Mouse (Mus musculus) MEL (cell line): ENCODE measurements at regions not wholly inside any gene's neighbourhood (a gene's known extent, or its start where the extent isn't known, plus 50 kb on each side); places are given as distances from the start of the nearest gene placed in this dataset.

Experiments used
- DNase-seq: peaks from one replicate; pipeline ENCODE4 v3.0.0; 2011; ENCODE audit warnings: low read depth, low spot score
- H3K27ac ChIP-seq: 2 replicates; pipeline ENCODE4 v1.5.1; 2012; ENCODE audit warnings: low read depth, mild to moderate bottlenecking, control low read depth, low read length, moderate library complexity; ENCODE audit not compliant: control insufficient read depth
- H3K27me3 ChIP-seq, 2 experiments: fragments of 150-350 bp in 1 of 2; sonication (generic) in 1 of 2; 2 replicates each; pipeline ENCODE4 v1.6.1; 2012; ENCODE audit warnings: low read length in 2 of 2, mild to moderate bottlenecking in 2 of 2, improper control_type of control experiment in 1 of 2, moderate library complexity in 1 of 2; ENCODE audit not compliant: insufficient read depth in 2 of 2, control insufficient read depth in 1 of 2
- H3K36me3 ChIP-seq, 2 experiments: 2 replicates each; pipeline ENCODE4 v1.6.1; 2012 to 2014; ENCODE audit warnings: low read length in 2 of 2, improper control_type of control experiment in 1 of 2, inconsistent platforms in 1 of 2, mild to moderate bottlenecking in 1 of 2; ENCODE audit not compliant: insufficient read depth in 2 of 2, control insufficient read depth in 1 of 2
- H3K4me1 ChIP-seq, 2 experiments: fragments of 150-350 bp in 1 of 2; sonication (generic) in 1 of 2; 2 replicates each; pipeline ENCODE4 v1.6.1; 2012; ENCODE audit warnings: low read length in 2 of 2, improper control_type of control experiment in 1 of 2, mild to moderate bottlenecking in 1 of 2; ENCODE audit not compliant: insufficient read depth in 2 of 2, control insufficient read depth in 1 of 2
- H3K4me3 ChIP-seq, 2 experiments: fragments of 150-350 bp in 1 of 2; sonication (generic) in 1 of 2; 2 replicates each; pipeline ENCODE4 v1.5.1; 2012; ENCODE audit warnings: low read depth in 2 of 2, low read length in 2 of 2, mild to moderate bottlenecking in 2 of 2, moderate library complexity in 2 of 2, control low read depth in 1 of 2, improper control_type of control experiment in 1 of 2; ENCODE audit not compliant: control insufficient read depth in 1 of 2, insufficient read depth in 1 of 2
- H3K79me2 ChIP-seq: 2 replicates; pipeline ENCODE4 v1.6.1; 2012; ENCODE audit warnings: mild to moderate bottlenecking, low read length, moderate library complexity; ENCODE audit not compliant: control insufficient read depth, poor library complexity, insufficient read depth
- H3K9ac ChIP-seq: 2 replicates; pipeline ENCODE4 v1.6.1; 2012; ENCODE audit warnings: low read depth, mild to moderate bottlenecking, control low read depth, low read length, moderate library complexity; ENCODE audit not compliant: control insufficient read depth, poor library complexity, severe bottlenecking
- H3K9me3 ChIP-seq: fragments of 150-350 bp; sonication (generic); replicated peaks from 2 replicates; pipeline ENCODE4 v1.6.1; 2012; ENCODE audit warnings: mild to moderate bottlenecking, low read length, improper control_type of control experiment, moderate library complexity; ENCODE audit not compliant: insufficient read depth
- CHD1 ChIP-seq: IDR thresholded peaks from 2 replicates; pipeline ENCODE4 v1.6.1; 2012; ENCODE audit warnings: low read depth, mild to moderate bottlenecking, inconsistent platforms, low read length, improper control_type of control experiment
- CHD2 ChIP-seq: IDR thresholded peaks from 2 replicates; pipeline ENCODE4 v1.6.1; 2011; ENCODE audit warnings: low read length, improper control_type of control experiment
- CTCF ChIP-seq, 3 experiments: IDR thresholded peaks in 2 of 3; conservative IDR thresholded peaks in 1 of 3; 2 replicates each; pipeline ENCODE4 v1.5.1; 2011 to 2012; ENCODE audit warnings: low read length in 3 of 3, low read depth in 2 of 3, mild to moderate bottlenecking in 2 of 3, improper control_type of control experiment in 1 of 3, inconsistent platforms in 1 of 3, mixed read lengths in 1 of 3, moderate library complexity in 1 of 3; ENCODE audit not compliant: control insufficient read depth in 1 of 3, insufficient read depth in 1 of 3, poor library complexity in 1 of 3, severe bottlenecking in 1 of 3
- ELF1 ChIP-seq: IDR thresholded peaks from 2 replicates; pipeline ENCODE4 v1.6.1; 2014; ENCODE audit warnings: low read depth, mild to moderate bottlenecking, inconsistent platforms, low read length, improper control_type of control experiment, moderate library complexity
- MAFK ChIP-seq: IDR thresholded peaks from 2 replicates; pipeline ENCODE4 v1.6.1; 2011; ENCODE audit warnings: low read depth, mild to moderate bottlenecking, low read length, improper control_type of control experiment, borderline replicate concordance
- MAX ChIP-seq: IDR thresholded peaks from 2 replicates; pipeline ENCODE4 v1.6.1; 2011; ENCODE audit warnings: low read length, improper control_type of control experiment
- MAZ ChIP-seq: IDR thresholded peaks from 2 replicates; pipeline ENCODE4 v1.6.1; 2012; ENCODE audit warnings: low read depth, mild to moderate bottlenecking, inconsistent platforms, low read length, improper control_type of control experiment
- POLR2A ChIP-seq, 2 experiments: IDR thresholded peaks; 2 replicates each; pipeline ENCODE4 v1.6.1; 2011 to 2012; ENCODE audit warnings: low read length in 2 of 2, mild to moderate bottlenecking in 2 of 2, control low read depth in 1 of 2, improper control_type of control experiment in 1 of 2, low read depth in 1 of 2, moderate library complexity in 1 of 2; ENCODE audit not compliant: control insufficient read depth in 1 of 2, insufficient read depth in 1 of 2, poor library complexity in 1 of 2
- RCOR1 ChIP-seq: IDR thresholded peaks from 2 replicates; pipeline ENCODE4 v1.6.1; 2012; ENCODE audit warnings: low read depth, mild to moderate bottlenecking, inconsistent platforms, low read length, improper control_type of control experiment
- SIN3A ChIP-seq: IDR thresholded peaks from 2 replicates; pipeline ENCODE4 v1.6.1; 2012; ENCODE audit warnings: low read length, improper control_type of control experiment, inconsistent platforms
- TBP ChIP-seq: IDR thresholded peaks from 2 replicates; pipeline ENCODE4 v1.8.0; 2011; ENCODE audit warnings: low read depth, low read length, improper control_type of control experiment
- UBTF ChIP-seq: IDR thresholded peaks from 2 replicates; pipeline ENCODE4 v1.6.1; 2012; ENCODE audit warnings: low read depth, mild to moderate bottlenecking, inconsistent platforms, low read length, improper control_type of control experiment, moderate library complexity, borderline replicate concordance; ENCODE audit not compliant: insufficient read depth
- USF1 ChIP-seq: IDR thresholded peaks from 2 replicates; pipeline ENCODE4 v1.6.1; 2014; ENCODE audit warnings: low read depth, mild to moderate bottlenecking, inconsistent platforms, low read length, improper control_type of control experiment, moderate library complexity
- ZMIZ1 ChIP-seq: IDR thresholded peaks from 2 replicates; pipeline ENCODE4 v1.6.1; 2012; ENCODE audit warnings: low read depth, mild to moderate bottlenecking, inconsistent platforms, low read length, improper control_type of control experiment, moderate library complexity
- ZNF384 ChIP-seq: IDR thresholded peaks from 2 replicates; pipeline ENCODE4 v1.6.1; 2012; ENCODE audit warnings: low read depth, mild to moderate bottlenecking, inconsistent platforms, low read length, improper control_type of control experiment

DNA sequence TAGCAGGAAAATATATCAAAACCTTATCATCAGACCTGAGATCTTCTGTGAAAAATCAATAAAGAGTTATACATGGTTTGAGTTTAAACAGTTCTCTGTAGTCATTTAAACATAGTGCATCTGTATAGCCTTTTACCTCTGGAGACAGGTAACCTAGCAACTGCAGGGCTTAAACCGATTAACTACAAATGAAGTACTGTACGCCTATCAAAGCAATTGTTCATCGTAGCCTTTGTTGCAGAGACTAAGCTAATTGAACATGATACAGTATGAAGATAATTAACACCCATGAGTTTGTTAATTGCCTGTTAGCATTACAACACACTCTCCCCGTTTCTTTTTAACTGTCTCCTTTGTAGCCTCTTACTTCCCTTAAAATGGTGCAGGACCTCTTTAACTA, 128.2 kb downstream of the Lnpk start:
- Histone ChIP-seq H3K9me3 (no peaks in the 10 kb centered on the region), H3K27me3 (peaks cover 0 to 2% of the 10 kb centered on the region in 2 experiments; a peak in 2 of 4 replicates), H3K36me3 (no peaks in the 10 kb centered on the region), H3K27ac (no peak overlapping the region), H3K4me1 (no peaks in the 10 kb centered on the region), H3K9ac (no peak overlapping the region), H3K79me2 (no peaks in the 10 kb centered on the region), H3K4me3 (no peak overlapping the region)
- TF ChIP-seq TBP: no peak
- TF ChIP-seq RCOR1: no peak
- TF ChIP-seq USF1: no peak
- no peak for TF ChIP-seq ZMIZ1
- TF ChIP-seq MAZ: no peak
- no peak for TF ChIP-seq MAX
- no peak for TF ChIP-seq MAFK
- no peak for TF ChIP-seq CHD1
- TF ChIP-seq ZNF384: no peak
- TF ChIP-seq ELF1: no peak
- DNase-seq: no peak

DNA sequence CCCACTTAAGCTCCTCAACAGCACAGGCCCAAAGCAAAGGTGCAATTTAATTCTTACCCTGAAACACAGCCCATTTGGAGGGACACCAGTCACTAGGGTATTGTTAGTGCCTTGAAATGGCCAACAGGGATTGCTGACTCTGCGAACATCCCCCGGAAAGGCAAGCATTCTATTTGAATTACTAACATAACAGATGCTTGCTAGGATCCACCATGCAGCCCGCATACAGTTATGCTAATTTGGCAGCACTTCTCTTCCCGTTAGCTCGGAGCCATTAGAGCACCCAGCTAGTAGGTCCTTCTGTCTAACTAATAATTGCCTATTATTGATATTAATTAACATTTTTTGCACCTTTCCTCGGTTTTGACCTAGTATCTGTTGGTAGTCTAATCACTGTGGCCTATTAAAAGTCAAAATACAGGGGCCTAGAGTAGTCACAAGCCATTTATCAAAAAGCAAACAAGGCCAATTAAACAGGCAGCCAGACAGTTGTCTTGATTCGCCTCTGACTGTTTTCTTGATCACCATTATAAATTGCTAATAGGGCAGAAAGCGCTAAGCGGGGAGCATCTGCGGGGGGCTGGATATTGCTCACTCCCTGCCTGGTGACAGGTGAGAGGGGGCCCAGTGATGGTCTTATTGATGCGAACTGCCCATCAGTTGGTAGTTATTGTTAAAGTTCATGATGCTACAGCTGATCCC, 129.0 kb downstream of the Lnpk start:
- H3K27me3 ChIP-seq: peaks cover 0 to 2% of the 10 kb centered on the region in 2 experiments; a peak in 2 of 4 replicates
- TF ChIP-seq CTCF (IDR thresholded peaks at IDR 0.05 in 2 of 3, conservative IDR thresholded peaks at IDR 0.05 in 1 of 3; ENCODE audit: control insufficient read depth in 1 of 3, insufficient read depth in 1 of 3, low read depth in 2 of 3, low read length in 3 of 3, poor library complexity in 1 of 3, severe bottlenecking in 1 of 3): no peak
- TF ChIP-seq ELF1: no peak
- no peak for TF ChIP-seq CHD1
- no peak for TF ChIP-seq CHD2
- no peak for TF ChIP-seq USF1
- no peak for TF ChIP-seq UBTF
- no peak for TF ChIP-seq POLR2A (IDR thresholded peaks at IDR 0.05; ENCODE audit: control insufficient read depth in 1 of 2, insufficient read depth in 1 of 2, low read depth in 1 of 2, low read length in 2 of 2, poor library complexity in 1 of 2)
- TF ChIP-seq SIN3A: no peak
- TF ChIP-seq RCOR1: no peak
- no peaks in the 10 kb centered on the region for H3K4me1 ChIP-seq
- H3K36me3 ChIP-seq: no peaks in the 10 kb centered on the region
- no peak for DNase-seq
- no peak overlapping the region for H3K27ac ChIP-seq
- H3K4me3 ChIP-seq: no peak overlapping the region
- no peaks in the 10 kb centered on the region for H3K9me3 ChIP-seq
- H3K9ac ChIP-seq: no peak overlapping the region
- no peaks in the 10 kb centered on the region for H3K79me2 ChIP-seq
